In the genomic region with DNA sequence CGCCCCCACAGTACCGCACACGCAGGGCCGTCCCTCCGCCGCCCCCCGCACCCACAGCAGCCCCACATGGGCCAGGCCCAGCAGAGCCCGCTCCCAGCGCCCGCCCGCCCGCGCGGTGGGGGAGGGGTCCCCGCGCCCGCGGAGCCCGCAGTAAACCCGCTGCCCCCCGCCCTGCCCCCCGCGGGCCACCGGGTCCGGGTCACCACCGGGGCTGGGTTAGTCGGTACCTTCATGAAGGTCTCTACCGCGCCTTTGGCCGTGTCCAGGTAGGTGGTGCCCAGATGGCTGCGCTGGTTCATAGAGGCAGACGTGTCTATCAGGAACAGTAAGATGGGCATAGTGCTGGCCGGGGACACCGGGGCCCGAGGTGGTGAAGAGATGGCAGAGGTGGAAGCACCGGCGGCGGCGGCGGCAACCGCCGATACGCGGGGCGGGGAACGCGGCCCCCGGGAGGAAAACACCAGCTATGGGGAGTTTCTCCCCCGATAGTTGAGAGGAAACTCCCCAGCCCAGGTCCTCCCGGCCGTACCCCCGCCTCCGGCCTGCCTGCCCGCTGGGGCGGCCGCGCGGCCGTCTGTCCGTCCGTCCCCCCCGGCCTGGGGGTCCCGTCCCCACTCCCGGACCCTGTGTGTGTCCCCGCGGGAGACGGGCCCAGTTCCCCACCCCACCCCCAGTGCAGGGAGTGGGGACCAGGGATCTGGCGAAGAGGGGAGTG, we compare ENCODE assay signal across 8 mouse cellular contexts. TPM values are rescaled to one million over a fixed set of nuclear protein-coding genes. Genes with fewer than 3 reads are reported as not detected.
A peak's percentile ranks its signal among the peaks of the same experiment; 100 is the strongest.
DNase-seq lines count a peak whose midpoint lies in the region; ATAC-seq and TF ChIP-seq lines count a peak whose summit lies in the region.

No protein-coding gene starts in this region.

- peaks cover 8% of the 10 kb centered on the region for H3K36me3 ChIP-seq in forebrain, embryonic 14.5 days (ENCODE audit: control insufficient read depth, insufficient read depth, low read length)
- H3K36me3 ChIP-seq in heart, postnatal 0 days (replicated peaks; ENCODE audit: control insufficient read depth, insufficient read depth, low read length), result peaks cover 6% of the 10 kb centered on the region; the same call in 1 of the 2 replicates
- H3K36me3 ChIP-seq in liver, embryonic 16.5 days (ENCODE audit: control insufficient read depth, insufficient read depth), result peaks cover 6% of the 10 kb centered on the region
- peaks cover 3% of the 10 kb centered on the region; the same call in 1 of the 2 replicates for H3K36me3 ChIP-seq in neural tube, embryonic 15.5 days

- H3K4me2 ChIP-seq in forebrain, embryonic 14.5 days (ENCODE audit: low read length), result peak overlapping the region; percentile 82
- H3K4me2 ChIP-seq in heart, postnatal 0 days (ENCODE audit: low read depth, low read length), result peak overlapping the region; percentile 86
- peak overlapping the region; percentile 94 for H3K4me2 ChIP-seq in liver, embryonic 16.5 days (ENCODE audit: low read depth, low read length)
- H3K4me2 ChIP-seq in neural tube, embryonic 15.5 days, result peak overlapping the region; percentile 82

- ATAC-seq in forebrain, embryonic 14.5 days, result peak; percentile 40
- ATAC-seq in heart, postnatal 0 days (ENCODE audit: insufficient read depth, low read depth), result peak; percentile 11
- ATAC-seq in liver, embryonic 16.5 days (ENCODE audit: low read depth), result peak; percentile 7; the same call in 1 of the 2 replicates
- peak; percentile 49 for ATAC-seq in neural tube, embryonic 15.5 days (ENCODE audit: low FRiP score)

- TF ChIP-seq POLR2A in brain, embryonic 14.5 days (IDR thresholded peaks at IDR 0.05; ENCODE audit: borderline replicate concordance, extremely low read depth, insufficient read depth, insufficient read length, poor library complexity, severe bottlenecking), result no peak

- H3K9ac ChIP-seq in forebrain, embryonic 14.5 days (ENCODE audit: low read length), result peak overlapping the region; percentile 95
- peak overlapping the region; percentile 97 for H3K9ac ChIP-seq in heart, postnatal 0 days (replicated peaks; ENCODE audit: low read depth, low read length)
- peak overlapping the region; percentile 100 for H3K9ac ChIP-seq in liver, embryonic 16.5 days (ENCODE audit: low read depth, low read length)
- peak overlapping the region; percentile 99 for H3K9ac ChIP-seq in neural tube, embryonic 15.5 days (replicated peaks)

- under 1% methylated on average over 64 of the region's 68 CpGs for WGBS in forebrain, embryonic 14.5 days
- under 1% methylated on average over 57 of the region's 68 CpGs for WGBS in heart, postnatal 0 days
- under 1% methylated on average over 59 of the region's 68 CpGs for WGBS in liver, embryonic 16.5 days (ENCODE audit: insufficient replicate concordance)
- WGBS in neural tube, embryonic 15.5 days, result under 1% methylated on average over 45 of the region's 68 CpGs

- TF ChIP-seq CTCF in brain, embryonic 14.5 days (IDR thresholded peaks at IDR 0.05; ENCODE audit: borderline replicate concordance, extremely low read depth, insufficient read depth, insufficient read length), result no peak
- no peak for TF ChIP-seq CTCF in heart, postnatal 0 days (IDR thresholded peaks at IDR 0.05; ENCODE audit: low read depth)

- H3K9me3 ChIP-seq in forebrain, embryonic 14.5 days (replicated peaks; ENCODE audit: control insufficient read depth, low read length), result no peaks in the 10 kb centered on the region
- no peaks in the 10 kb centered on the region for H3K9me3 ChIP-seq in heart, postnatal 0 days (replicated peaks; ENCODE audit: control insufficient read depth, low read length)
- no peaks in the 10 kb centered on the region for H3K9me3 ChIP-seq in liver, embryonic 16.5 days (replicated peaks; ENCODE audit: control insufficient read depth, low read length)
- H3K9me3 ChIP-seq in neural tube, embryonic 15.5 days (replicated peaks), result no peaks in the 10 kb centered on the region

- peak overlapping the region; percentile 96 for H3K4me3 ChIP-seq in forebrain, embryonic 14.5 days (ENCODE audit: low read depth, low read length)
- H3K4me3 ChIP-seq in heart, postnatal 0 days (ENCODE audit: low read depth, low read length), result peak overlapping the region; percentile 94
- H3K4me3 ChIP-seq in liver, embryonic 16.5 days (ENCODE audit: low read depth, low read length), result peak overlapping the region; percentile 100
- peak overlapping the region; percentile 94 for H3K4me3 ChIP-seq in neural tube, embryonic 15.5 days (replicated peaks)

- no peak; the same call in 1 of the 2 replicates for TF ChIP-seq EP300 in heart, postnatal 0 days (IDR thresholded peaks at IDR 0.05; ENCODE audit: low read depth)

- no peaks in the 10 kb centered on the region for H3K27me3 ChIP-seq in forebrain, embryonic 14.5 days (replicated peaks; ENCODE audit: control insufficient read depth, insufficient read depth, low read length)
- H3K27me3 ChIP-seq in heart, postnatal 0 days (ENCODE audit: control insufficient read depth, insufficient read depth, low read length), result no peaks in the 10 kb centered on the region
- H3K27me3 ChIP-seq in liver, embryonic 16.5 days (ENCODE audit: control insufficient read depth, insufficient read depth, low read depth, low read length), result no peaks in the 10 kb centered on the region
- no peaks in the 10 kb centered on the region for H3K27me3 ChIP-seq in neural tube, embryonic 15.5 days (replicated peaks)

- peak; percentile 48 to 58 for DNase-seq in CD8-positive naive resting alpha-beta T cell, adult 2 months (ENCODE audit: low read depth in 2 of 2, low spot score in 2 of 2)
- DNase-seq in brain, embryonic 14.5 days (ENCODE audit: low read depth), result peak; percentile 56
- DNase-seq in forebrain, embryonic 14.5 days (ENCODE audit: low spot score), result peak; percentile 50
- DNase-seq in heart, postnatal 0 days (ENCODE audit: low spot score), result peak; percentile 20
- peak; percentile 52 to 76 for DNase-seq in kidney, postnatal 36 days
- DNase-seq in thymus, postnatal 14 days, result peak; percentile 73

- peaks cover 10% of the 10 kb centered on the region; the same call in 1 of the 2 replicates for H3K4me1 ChIP-seq in forebrain, embryonic 14.5 days (ENCODE audit: control insufficient read depth, insufficient read depth, low read length)
- H3K4me1 ChIP-seq in heart, postnatal 0 days (ENCODE audit: control insufficient read depth, insufficient read depth), result no peaks in the 10 kb centered on the region
- peaks cover 13% of the 10 kb centered on the region for H3K4me1 ChIP-seq in liver, embryonic 16.5 days (ENCODE audit: control insufficient read depth, low read depth, low read length)
- peaks cover 21% of the 10 kb centered on the region; the same call in 1 of the 2 replicates for H3K4me1 ChIP-seq in neural tube, embryonic 15.5 days

- peak overlapping the region; percentile 97 for H3K27ac ChIP-seq in forebrain, embryonic 14.5 days (ENCODE audit: low read depth, low read length)
- peak overlapping the region; percentile 99 for H3K27ac ChIP-seq in heart, postnatal 0 days (ENCODE audit: low read depth)
- peak overlapping the region; percentile 100 for H3K27ac ChIP-seq in liver, embryonic 16.5 days (ENCODE audit: low read length)
- H3K27ac ChIP-seq in neural tube, embryonic 15.5 days (replicated peaks), result peak overlapping the region; percentile 99

RNA-seq across cellular contexts. Expression of a gene that starts 0.5 kb away (rescaled TPM):
- polyA plus RNA-seq in brain, embryonic 14.5 days (2012; rRNA removed), result 14.0 and 17.4 TPM in 2 replicates
- polyA plus RNA-seq in forebrain, embryonic 14.5 days (2014; fragmentation: Nextera tagmentation; extraction: Ambion mirVana), result 15.9 and 22.9 TPM in 2 replicates
- 12.5 and 17.4 TPM in 2 replicates for total RNA-seq in heart, postnatal 0 days (2014; rRNA removed; ENCODE audit: low replicate concordance)
- polyA plus RNA-seq in heart, postnatal 0 days (2015; fragmentation: Nextera tagmentation; extraction: Ambion mirVana), result 6.5 and 8.2 TPM in 2 replicates
- 10.6 and 11.9 TPM in 2 replicates for polyA plus RNA-seq in liver, embryonic 16.5 days (2015; fragmentation: Nextera tagmentation; extraction: Ambion mirVana)
- 13.9 and 17.3 TPM in 2 replicates for polyA plus RNA-seq in neural tube, embryonic 15.5 days (2015; fragmentation: Nextera tagmentation; extraction: Ambion mirVana)

Comparison
In these comparisons a context has a peak if more than half of its experiments do, and no peak if none do; other contexts are left out.
1. Peak in every context shown above with its lines: DNase-seq, ATAC-seq, H3K4me3 ChIP-seq and H3K27ac ChIP-seq.
2. DNase-seq: peak in every context shown above with its lines; median percentile 73 in thymus, postnatal 14 days; 64 in kidney, postnatal 36 days; 56 in brain, embryonic 14.5 days; 53 in CD8-positive naive resting alpha-beta T cell, adult 2 months; 50 in forebrain, embryonic 14.5 days; 20 in heart, postnatal 0 days.